Mouse (Mus musculus): ENCODE measurements around the gene Ptrh1.

Ptrh1 gene

DNA sequence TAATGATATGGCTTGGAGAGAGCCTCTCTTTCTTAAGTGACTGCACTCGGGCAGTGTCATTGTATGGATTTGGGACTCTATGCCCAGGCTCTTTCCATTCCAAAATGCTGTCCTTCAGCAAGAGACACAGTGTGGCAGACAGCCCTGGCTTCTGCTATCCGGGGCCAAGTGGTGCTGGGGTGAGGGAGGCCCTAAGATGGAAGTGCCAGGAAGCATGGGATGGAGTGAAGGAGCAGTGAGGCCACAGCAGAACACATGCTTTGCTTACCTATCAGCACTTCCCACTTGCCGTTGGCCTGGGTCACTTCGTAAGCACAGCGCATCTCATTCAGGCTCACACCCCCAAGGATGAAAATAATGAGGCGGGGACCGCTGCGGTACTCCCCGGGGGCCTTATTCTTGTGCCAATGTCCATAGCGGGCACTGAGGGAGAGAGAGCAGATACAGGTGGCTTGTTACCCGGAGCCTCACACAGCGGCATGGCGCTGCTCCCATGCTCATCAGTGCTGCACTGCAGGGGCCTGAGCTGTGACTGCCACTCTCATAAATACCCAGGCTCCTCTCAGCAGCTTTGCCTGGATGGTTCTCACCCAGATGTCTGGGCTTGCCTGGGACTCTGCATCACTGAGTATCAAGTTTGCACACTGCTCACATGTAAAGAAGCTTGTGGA, 20.3 kb downstream of the Ptrh1 start:
- DNase-seq (ENCODE audit: low spot score in 2 of 2), result no peak

DNA sequence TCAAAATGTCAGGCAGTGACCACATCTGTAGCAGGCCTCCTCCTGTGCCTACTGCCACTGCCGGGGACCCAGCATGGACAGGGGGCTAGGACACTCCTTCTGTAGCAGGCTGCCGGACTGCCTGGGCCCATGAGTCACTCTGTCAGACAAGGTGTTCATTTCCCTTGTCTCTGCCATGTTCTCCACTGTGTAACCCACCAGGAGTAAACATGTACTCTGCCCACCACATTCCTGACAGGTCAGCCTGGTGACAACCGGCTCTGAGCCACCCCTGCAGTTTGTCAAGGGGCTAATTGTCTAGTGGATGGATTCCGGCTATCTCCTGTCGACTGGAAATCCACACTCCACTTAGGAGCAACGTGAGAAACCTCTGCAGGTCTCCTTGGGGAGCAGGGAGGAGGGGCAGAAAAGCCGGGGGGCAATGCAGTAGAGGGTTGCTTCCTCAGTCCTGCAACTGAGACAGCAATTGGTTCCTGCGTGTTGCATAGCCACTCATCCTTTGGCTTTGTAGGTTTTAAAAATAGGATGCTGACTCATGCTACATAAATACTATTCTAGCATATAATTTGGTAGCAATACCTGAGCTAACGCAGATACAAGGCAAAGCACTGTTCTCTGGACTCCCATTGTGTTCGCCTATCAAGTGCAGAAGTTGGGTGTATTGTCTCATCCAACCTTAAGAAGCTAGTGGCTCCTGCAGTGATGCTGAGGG, 22.8 kb downstream of the Ptrh1 start:
- DNase-seq (ENCODE audit: low spot score in 2 of 2), result no peak

DNA sequence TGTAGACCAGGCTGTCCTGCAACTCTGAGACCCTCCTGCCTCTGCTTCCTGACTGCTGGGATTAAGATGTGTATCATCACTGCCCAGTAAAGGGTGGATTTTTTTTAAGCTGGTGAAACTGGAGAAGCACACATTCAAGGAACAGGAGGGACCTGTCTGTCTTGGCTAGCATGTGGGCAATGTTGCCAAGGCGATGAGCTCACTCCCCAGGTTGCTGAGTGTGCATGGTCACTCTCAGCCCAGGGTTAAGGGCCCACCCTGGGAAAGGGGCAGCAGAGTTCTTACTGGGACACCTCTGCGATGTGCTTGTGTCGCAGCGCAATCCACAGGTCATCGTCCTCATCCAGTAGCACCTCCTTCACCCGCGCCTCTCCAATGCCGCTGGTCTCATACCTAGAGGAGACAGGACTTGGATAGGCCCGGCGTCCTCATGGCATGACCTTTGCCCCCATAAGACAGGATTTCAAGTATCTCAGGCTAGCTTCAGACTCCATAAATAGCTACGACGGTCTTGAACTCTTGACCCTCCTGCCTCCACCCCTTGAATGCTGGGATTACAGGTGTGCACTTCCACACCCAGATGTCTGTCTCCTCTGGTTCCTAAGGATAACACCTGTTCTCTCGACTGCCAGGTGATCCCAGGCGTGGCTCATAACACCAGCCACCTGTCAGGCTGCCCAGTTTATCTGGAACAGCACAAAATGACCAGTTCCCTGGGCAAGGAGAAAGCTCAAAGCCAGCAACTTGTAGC, 33.4 kb downstream of the Ptrh1 start:
- DNase-seq (ENCODE audit: low spot score in 2 of 2), result no peak

GRCm38 (mm10) chr2:32811959-32812358, 36.4 kb downstream of the Ptrh1 start:
- DNase-seq (ENCODE audit: low spot score in 2 of 2), result no peak

DNA sequence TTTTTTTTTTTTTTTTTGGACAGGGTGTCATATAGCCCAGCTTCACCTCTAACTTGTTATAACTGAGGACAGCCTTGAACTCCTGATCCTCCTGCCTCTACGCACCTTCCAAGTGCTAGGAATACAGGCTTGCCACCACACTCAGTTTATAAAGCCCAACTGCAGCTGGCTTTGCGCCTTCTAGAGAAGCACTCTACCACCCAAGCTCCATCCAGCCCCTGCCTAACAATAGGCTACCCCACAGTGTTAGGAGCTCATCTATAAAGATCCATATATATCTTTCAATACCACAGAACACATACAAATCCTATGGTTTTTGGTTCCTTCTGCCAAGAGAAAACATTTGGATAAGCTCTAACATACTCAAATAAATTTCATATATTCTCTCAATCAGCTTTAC, 40.9 kb downstream of the Ptrh1 start:
- DNase-seq (ENCODE audit: low spot score in 2 of 2), result no peak

DNA sequence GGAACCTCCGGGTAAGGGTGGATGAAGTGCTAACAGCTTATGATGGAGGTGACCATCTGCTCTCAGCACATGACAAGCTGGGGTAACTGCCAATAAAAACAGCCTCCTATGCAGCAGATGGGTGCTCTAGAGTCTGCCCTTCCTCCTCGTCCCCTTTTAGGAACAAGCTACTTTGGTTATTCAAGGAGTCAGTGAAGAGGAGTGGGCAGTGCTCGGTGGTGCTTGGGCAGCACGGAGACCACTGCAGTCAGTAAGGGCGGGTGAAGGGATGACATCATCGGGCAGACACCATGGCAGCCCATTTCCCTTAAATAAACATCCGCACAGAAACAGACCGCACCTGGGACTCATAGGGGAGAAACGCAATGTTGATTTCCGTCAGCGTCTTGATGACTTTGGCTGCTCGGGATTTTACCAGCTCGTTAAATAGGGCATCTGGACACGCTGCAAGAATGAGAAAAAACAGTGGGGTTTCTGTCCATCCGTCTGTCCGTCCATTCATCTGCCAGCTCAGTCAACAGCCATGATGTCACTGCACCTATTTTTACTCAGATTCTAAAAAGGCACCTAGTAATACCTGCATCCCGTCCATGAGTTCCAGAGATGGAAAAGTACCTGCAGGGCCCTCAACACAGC, 41.5 kb downstream of the Ptrh1 start:
- DNase-seq (ENCODE audit: low spot score in 2 of 2), result no peak

DNA sequence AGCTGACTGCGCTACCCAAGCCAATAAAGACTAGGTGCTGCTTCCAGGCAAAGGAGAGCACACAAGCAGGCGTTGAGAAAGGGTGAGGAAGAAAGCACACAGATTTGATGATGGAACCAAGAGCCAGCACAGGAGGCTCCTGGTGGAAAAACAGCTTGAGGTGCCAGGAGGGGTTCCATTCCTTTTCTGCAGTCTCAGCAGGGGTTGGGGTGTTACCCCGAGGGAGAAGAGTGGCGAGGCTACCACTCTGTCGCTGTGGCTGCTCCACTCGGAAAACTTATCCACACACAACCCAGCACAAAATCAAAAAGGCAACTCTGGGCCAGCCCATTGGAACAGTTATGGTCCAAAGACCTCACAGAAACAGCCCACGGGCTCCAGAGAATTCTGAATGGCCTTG, 42.0 kb downstream of the Ptrh1 start:
- no peak for DNase-seq (ENCODE audit: low spot score in 2 of 2)

GRCm38 (mm10) chr2:32818208-32818607, 42.6 kb downstream of the Ptrh1 start:
- DNase-seq (ENCODE audit: low spot score in 2 of 2), result no peak

GRCm38 (mm10) chr2:32821041-32821802, 45.6 kb downstream of the Ptrh1 start:
- DNase-seq (ENCODE audit: low spot score in 2 of 2), result no peak

- DNase-seq (ENCODE audit: low spot score in 2 of 2), result no peak
These were observed 47.1 kb downstream of the Ptrh1 start for GRCm38 (mm10) chr2:32822643-32823042.

DNA sequence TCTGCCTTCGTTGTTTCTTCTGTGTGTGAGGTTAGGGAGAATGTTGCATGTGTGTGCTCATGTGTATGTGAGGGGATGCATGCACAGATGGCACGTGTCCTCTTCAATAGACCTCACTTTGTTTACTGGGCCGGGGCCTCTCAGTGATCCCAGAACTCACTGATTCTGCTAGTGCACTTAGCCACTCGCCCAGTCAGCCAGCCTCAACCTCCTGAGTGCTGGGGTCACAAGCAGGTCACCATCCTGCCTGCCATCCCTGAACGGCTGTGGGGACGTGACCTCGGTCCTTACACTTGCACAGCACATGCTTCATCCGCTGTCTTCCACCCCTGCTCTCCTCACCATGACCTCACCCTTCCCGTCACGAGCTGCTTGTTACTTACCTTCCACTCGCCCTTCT, 47.6 kb downstream of the Ptrh1 start:
- no peak for DNase-seq (ENCODE audit: low spot score in 2 of 2)

DNA sequence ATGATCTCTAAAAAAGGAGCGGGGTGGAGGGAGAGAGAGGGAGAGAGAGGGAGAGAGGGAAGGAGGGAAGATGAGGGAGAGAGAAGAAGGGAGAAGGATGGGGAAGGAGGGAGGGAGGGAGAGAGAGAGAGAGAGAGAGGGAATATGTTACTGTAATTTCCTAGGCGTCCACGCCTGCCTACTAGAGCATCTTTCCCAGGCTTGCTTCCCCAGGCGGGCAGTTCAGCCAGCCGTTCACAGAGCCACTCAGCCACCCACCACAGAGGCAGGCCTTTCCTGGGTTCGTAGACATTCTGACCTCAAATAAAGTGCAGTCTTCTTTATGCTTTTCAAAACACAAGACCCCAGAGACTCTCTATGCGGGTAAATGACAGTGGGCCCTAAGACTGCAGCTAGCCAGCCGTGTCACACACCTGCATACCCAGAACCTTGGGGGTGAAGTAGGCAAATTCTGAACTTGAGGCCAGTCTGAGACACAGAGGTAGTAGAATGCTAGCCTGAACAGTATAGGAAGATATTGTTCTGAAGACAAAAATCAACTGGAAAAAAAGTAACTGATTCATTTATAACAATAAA, 48.1 kb downstream of the Ptrh1 start:
- DNase-seq (ENCODE audit: low spot score in 2 of 2), result no peak

DNA sequence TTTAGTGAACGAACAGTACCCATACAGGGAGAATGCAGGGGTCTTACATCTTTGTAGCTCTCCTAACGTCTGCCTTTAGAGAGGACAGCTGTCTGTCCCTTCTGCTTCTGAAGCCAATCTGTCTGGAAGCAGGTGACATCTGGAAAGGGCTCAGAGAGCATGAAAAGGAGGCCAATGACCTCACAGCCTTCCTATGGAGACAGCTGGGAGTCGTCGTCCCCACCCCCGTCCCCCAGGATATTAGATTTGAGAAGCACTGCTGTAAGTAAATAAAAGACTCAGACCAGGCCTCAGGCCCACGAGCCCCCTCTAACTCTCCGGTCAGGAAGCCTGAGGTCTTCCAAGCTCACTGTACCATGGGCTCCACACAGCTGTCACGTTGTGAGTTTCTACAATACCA, 48.6 kb downstream of the Ptrh1 start:
- no peak for DNase-seq (ENCODE audit: low spot score in 2 of 2)

- no peak for DNase-seq (ENCODE audit: low spot score in 2 of 2)
These were observed 49.2 kb downstream of the Ptrh1 start for GRCm38 (mm10) chr2:32824778-32825177.

GRCm38 (mm10) chr2:32825796-32826195, 50.2 kb downstream of the Ptrh1 start:
- DNase-seq (ENCODE audit: low spot score in 2 of 2), result no peak

Measured in urinary bladder, postnatal 4 days (tissue).